In genomic region chr10:7781214-7781613, GRCm38 (mm10) we compare ENCODE assay signal across 8 mouse cellular contexts. TPM values are rescaled to one million over a fixed set of nuclear protein-coding genes. Genes with fewer than 3 reads are reported as not detected.
DNase-seq lines count a peak whose midpoint lies in the region; ATAC-seq and TF ChIP-seq lines count a peak whose summit lies in the region.

No protein-coding gene starts in this region.

- ATAC-seq in embryonic facial prominence, embryonic 14.5 days (ENCODE audit: low read depth) = no peak
- peak; percentile 44 for ATAC-seq in neural tube, embryonic 13.5 days (ENCODE audit: low read depth)

- H3K4me3 ChIP-seq in liver, adult 2 months (ENCODE audit: insufficient read depth, low read depth, low read length) = peak overlapping the region; percentile 53
- peak overlapping the region; percentile 96 for H3K4me3 ChIP-seq in embryonic facial prominence, embryonic 14.5 days (ENCODE audit: low read depth, low read length)
- peak overlapping the region; percentile 84 for H3K4me3 ChIP-seq in limb, embryonic 10.5 days
- H3K4me3 ChIP-seq in neural tube, embryonic 13.5 days = peak overlapping the region; percentile 96

- no peak overlapping the region for H3K27ac ChIP-seq in liver, adult 2 months (replicated peaks; ENCODE audit: insufficient read depth, low read depth, low read length)
- 0 out of 2 replicates have a peak overlapping the region, but pooled peaks have one; percentile 28 for H3K27ac ChIP-seq in embryonic facial prominence, embryonic 14.5 days (replicated peaks; ENCODE audit: low read depth, low read length)
- H3K27ac ChIP-seq in limb, embryonic 10.5 days = peak overlapping the region; percentile 89; the same call in 1 of the 2 replicates
- H3K27ac ChIP-seq in neural tube, embryonic 13.5 days (replicated peaks) = no peak overlapping the region

- no peak for TF ChIP-seq POLR2A in liver, adult 2 months (IDR thresholded peaks at IDR 0.05; ENCODE audit: extremely low read depth, insufficient read depth, low read length)

- H3K4me1 ChIP-seq in liver, adult 2 months (ENCODE audit: control insufficient read depth, insufficient read depth, low read length) = peaks cover 4% of the 10 kb centered on the region; the same call in 1 of the 2 replicates
- peaks cover 6% of the 10 kb centered on the region; the same call in 1 of the 2 replicates for H3K4me1 ChIP-seq in embryonic facial prominence, embryonic 14.5 days (ENCODE audit: control insufficient read depth, insufficient read depth, low read length)
- H3K4me1 ChIP-seq in limb, embryonic 10.5 days = peaks cover 7% of the 10 kb centered on the region
- peaks cover 15% of the 10 kb centered on the region for H3K4me1 ChIP-seq in neural tube, embryonic 13.5 days (replicated peaks)

- peaks cover 4% of the 10 kb centered on the region; the same call in 1 of the 2 replicates for H3K36me3 ChIP-seq in liver, adult 2 months (ENCODE audit: control insufficient read depth, insufficient read depth, low read length)
- H3K36me3 ChIP-seq in embryonic facial prominence, embryonic 14.5 days (ENCODE audit: control insufficient read depth, insufficient read depth, low read length) = peaks cover 19% of the 10 kb centered on the region; the same call in 1 of the 2 replicates
- H3K36me3 ChIP-seq in limb, embryonic 10.5 days = peaks cover 20% of the 10 kb centered on the region
- peaks cover 13% of the 10 kb centered on the region for H3K36me3 ChIP-seq in neural tube, embryonic 13.5 days

- no peak for DNase-seq in liver, adult 2 months (ENCODE audit: extremely low read depth, low read depth, low spot score)
- no peak for DNase-seq in liver
- no peak for DNase-seq in embryonic facial prominence, embryonic 14.5 days (ENCODE audit: low spot score)
- DNase-seq in limb, embryonic 10.5 days (ENCODE audit: low spot score) = no peak
- DNase-seq in cerebellum, adult 8-10 months = no peak
- DNase-seq in adrenal gland, postnatal 14 days = no peak
- DNase-seq in right cerebral cortex, postnatal 36 days (ENCODE audit: low spot score in 2 of 2) = no peak

- no peak for TF ChIP-seq CTCF in liver, adult 2 months (IDR thresholded peaks at IDR 0.05; ENCODE audit: low read depth, low read length)

- no peaks in the 10 kb centered on the region for H3K27me3 ChIP-seq in liver, adult 2 months (ENCODE audit: control insufficient read depth, insufficient read depth, low read length)
- H3K27me3 ChIP-seq in embryonic facial prominence, embryonic 14.5 days (replicated peaks; ENCODE audit: control insufficient read depth, insufficient read depth, low read length) = no peaks in the 10 kb centered on the region
- H3K27me3 ChIP-seq in limb, embryonic 10.5 days (ENCODE audit: low read depth, poor library complexity, severe bottlenecking) = no peaks in the 10 kb centered on the region
- no peaks in the 10 kb centered on the region for H3K27me3 ChIP-seq in neural tube, embryonic 13.5 days

- 53% methylated on average over 3 of the region's 3 CpGs for WGBS in liver, adult 2 months
- WGBS in embryonic facial prominence, embryonic 14.5 days = 65% methylated on average over 3 of the region's 3 CpGs
- WGBS in limb, embryonic 10.5 days = 53% methylated on average over 3 of the region's 3 CpGs
- WGBS in neural tube, embryonic 13.5 days = 59% methylated on average over 3 of the region's 3 CpGs

- peak overlapping the region; percentile 80 for H3K4me2 ChIP-seq in embryonic facial prominence, embryonic 14.5 days (ENCODE audit: low read depth, low read length)
- peak overlapping the region; percentile 66 for H3K4me2 ChIP-seq in neural tube, embryonic 13.5 days

- 0 out of 2 replicates have a peak, but pooled peaks cover 2% of the 10 kb centered on the region for H3K79me2 ChIP-seq in liver, adult 2 months (ENCODE audit: control insufficient read depth, insufficient read depth, low read length)

- 0 out of 2 replicates have a peak overlapping the region, but pooled peaks have one; percentile 32 for H3K9ac ChIP-seq in liver, adult 2 months (ENCODE audit: low read depth, low read length)
- peak overlapping the region; percentile 83 for H3K9ac ChIP-seq in embryonic facial prominence, embryonic 14.5 days (ENCODE audit: low read depth, low read length)
- H3K9ac ChIP-seq in neural tube, embryonic 13.5 days = no peak overlapping the region; the same call in 1 of the 2 replicates

- no peaks in the 10 kb centered on the region for H3K9me3 ChIP-seq in embryonic facial prominence, embryonic 14.5 days (ENCODE audit: control insufficient read depth, low read length)
- H3K9me3 ChIP-seq in limb, embryonic 10.5 days (replicated peaks) = no peaks in the 10 kb centered on the region
- no peaks in the 10 kb centered on the region for H3K9me3 ChIP-seq in neural tube, embryonic 13.5 days

RNA-seq across cellular contexts. Expression of gene Ginm1, which starts 11.4 kb away (rescaled TPM):
- total RNA-seq in liver, adult 2 months (2014; rRNA removed) = 34.4 and 64.2 TPM in 2 replicates
- polyA plus RNA-seq in liver, adult 2 months (2012; rRNA removed) = 13.6 TPM in 2 replicates
- polyA plus RNA-seq in embryonic facial prominence, embryonic 14.5 days (2014; fragmentation: Nextera tagmentation; extraction: Ambion mirVana) = 82.9 and 87.3 TPM in 2 replicates
- 47.3 and 49.3 TPM in 2 replicates for polyA plus RNA-seq in limb, embryonic 10.5 days (2016; fragmentation: Nextera tagmentation; extraction: Ambion mirVana)
- 54.0 and 54.8 TPM in 2 replicates for polyA plus RNA-seq in neural tube, embryonic 13.5 days (2015; fragmentation: Nextera tagmentation; extraction: Ambion mirVana)
- total RNA-seq in adrenal gland, postnatal 14 days (2021) = 239 and 253 TPM in 2 replicates

RNA-seq across cellular contexts. Expression of gene Ppil4, which starts 11.5 kb away (rescaled TPM):
- 9.1 and 12.1 TPM in 2 replicates for total RNA-seq in liver, adult 2 months (2014; rRNA removed)
- 2.4 and 2.8 TPM in 2 replicates for polyA plus RNA-seq in liver, adult 2 months (2012; rRNA removed)
- 32.8 and 33.6 TPM in 2 replicates for polyA plus RNA-seq in embryonic facial prominence, embryonic 14.5 days (2014; fragmentation: Nextera tagmentation; extraction: Ambion mirVana)
- polyA plus RNA-seq in limb, embryonic 10.5 days (2016; fragmentation: Nextera tagmentation; extraction: Ambion mirVana) = 36.5 and 44.6 TPM in 2 replicates
- 42.5 and 52.4 TPM in 2 replicates for polyA plus RNA-seq in neural tube, embryonic 13.5 days (2015; fragmentation: Nextera tagmentation; extraction: Ambion mirVana)
- total RNA-seq in adrenal gland, postnatal 14 days (2021) = 27.7 and 28.3 TPM in 2 replicates

RNA-seq across cellular contexts. Expression of gene Zc3h12d, which starts 51.1 kb away (rescaled TPM):
- total RNA-seq in liver, adult 2 months (2014; rRNA removed) = 2.2 and 2.6 TPM in 2 replicates
- polyA plus RNA-seq in liver, adult 2 months (2012; rRNA removed) = 1.6 TPM in 2 replicates
- 0.11 and 0.24 TPM in 2 replicates for polyA plus RNA-seq in embryonic facial prominence, embryonic 14.5 days (2014; fragmentation: Nextera tagmentation; extraction: Ambion mirVana)
- polyA plus RNA-seq in limb, embryonic 10.5 days (2016; fragmentation: Nextera tagmentation; extraction: Ambion mirVana) = not detected in 2 replicates
- polyA plus RNA-seq in neural tube, embryonic 13.5 days (2015; fragmentation: Nextera tagmentation; extraction: Ambion mirVana) = 0.10 and 0.11 TPM in 2 replicates
- total RNA-seq in adrenal gland, postnatal 14 days (2021) = 0.52 and 2.1 TPM in 2 replicates

RNA-seq across cellular contexts. Expression of gene Katna1, which starts 55.4 kb away (rescaled TPM):
- total RNA-seq in liver, adult 2 months (2014; rRNA removed) = 16.0 and 18.9 TPM in 2 replicates
- polyA plus RNA-seq in liver, adult 2 months (2012; rRNA removed) = 1.7 and 2.4 TPM in 2 replicates
- polyA plus RNA-seq in embryonic facial prominence, embryonic 14.5 days (2014; fragmentation: Nextera tagmentation; extraction: Ambion mirVana) = 48.0 and 51.8 TPM in 2 replicates
- polyA plus RNA-seq in limb, embryonic 10.5 days (2016; fragmentation: Nextera tagmentation; extraction: Ambion mirVana) = 70.2 and 71.5 TPM in 2 replicates
- 36.8 and 43.7 TPM in 2 replicates for polyA plus RNA-seq in neural tube, embryonic 13.5 days (2015; fragmentation: Nextera tagmentation; extraction: Ambion mirVana)
- 33.8 and 35.4 TPM in 2 replicates for total RNA-seq in adrenal gland, postnatal 14 days (2021)

Comparison
In these comparisons a context has a peak if more than half of its experiments do, and no peak if none do; other contexts are left out.
1. H3K27ac ChIP-seq: peak in embryonic facial prominence, embryonic 14.5 days (single experiment) and limb, embryonic 10.5 days (single experiment); none in liver, adult 2 months (single experiment) and neural tube, embryonic 13.5 days (single experiment).
2. Peak in every context shown above with its lines, with median percentiles within 50 percentile points of each other: H3K4me3 ChIP-seq.